Mouse (Mus musculus): ENCODE data around the gene Cpe.

- TF ChIP-seq EP300 (optimal IDR thresholded peaks at IDR 0.05), result no peak
- TF ChIP-seq CTCF (IDR thresholded peaks at IDR 0.05; ENCODE audit: low read depth), result no peak
These were observed 53.2 kb downstream of the Cpe start for GRCm38 (mm10) chr8:64639676-64640075.

Measured in stomach, postnatal 0 days (tissue).